Mouse (Mus musculus) cerebellum, adult 11 months (tissue): Measurements from ENCODE around the gene Nudt9.
"Not testable (repeated sequence)": the region's sequence is repeated elsewhere in the genome, so short reads cannot be mapped to it uniquely, and the experiment has no call there.

Experiments
- DNase-seq: peaks from one replicate; pipeline ENCODE4 v3.0.0; 2022

Gene Nudt9

GRCm38 (mm10) chr5:104046256-104047199, at the start of gene Nudt9:
Gene Nudt9 (plus strand): TSS chr5:104046306.
- peak; percentile 96 for DNase-seq

DNA sequence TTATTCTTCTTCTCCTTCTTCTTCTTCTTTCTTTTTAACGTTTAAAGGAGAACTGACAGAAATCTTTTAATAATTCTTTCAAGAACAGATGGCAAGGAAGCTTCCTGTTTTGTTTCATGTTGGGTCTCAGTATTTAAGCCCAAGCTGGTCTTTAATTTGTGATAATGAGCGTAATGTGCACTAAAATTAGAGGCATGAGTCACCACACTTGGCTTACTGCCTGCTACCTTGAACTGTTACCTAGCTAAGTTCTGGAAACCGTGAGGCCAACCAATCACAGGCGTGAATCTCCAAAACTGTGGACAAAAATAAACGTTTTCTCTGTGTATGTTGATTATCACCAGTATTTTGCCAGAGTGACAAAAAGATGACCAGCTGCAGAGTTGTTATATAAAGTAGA, 47.4 kb upstream of the Nudt9 start:
- peak; percentile 46 for DNase-seq

DNA sequence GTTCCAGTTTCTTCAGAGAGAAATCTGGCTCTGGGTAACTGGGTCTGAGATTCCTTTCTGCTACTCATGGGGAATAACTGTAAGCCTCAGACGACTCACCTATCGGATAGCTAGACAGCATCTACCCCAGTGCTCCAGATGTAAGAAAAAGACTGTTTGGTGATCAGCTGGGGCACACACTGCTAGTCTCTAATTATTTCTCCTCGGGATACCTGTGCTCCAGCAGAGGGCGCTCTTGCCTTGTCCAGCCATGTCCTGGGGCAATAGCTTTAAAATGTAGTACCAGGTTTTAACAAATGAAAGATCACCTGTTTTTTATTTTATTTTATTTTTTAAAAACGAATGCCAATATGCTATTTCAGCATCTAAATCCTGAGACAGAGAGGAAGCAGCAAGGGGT, 46.4 kb upstream of the Nudt9 start:
- peak; percentile 73 for DNase-seq

DNA sequence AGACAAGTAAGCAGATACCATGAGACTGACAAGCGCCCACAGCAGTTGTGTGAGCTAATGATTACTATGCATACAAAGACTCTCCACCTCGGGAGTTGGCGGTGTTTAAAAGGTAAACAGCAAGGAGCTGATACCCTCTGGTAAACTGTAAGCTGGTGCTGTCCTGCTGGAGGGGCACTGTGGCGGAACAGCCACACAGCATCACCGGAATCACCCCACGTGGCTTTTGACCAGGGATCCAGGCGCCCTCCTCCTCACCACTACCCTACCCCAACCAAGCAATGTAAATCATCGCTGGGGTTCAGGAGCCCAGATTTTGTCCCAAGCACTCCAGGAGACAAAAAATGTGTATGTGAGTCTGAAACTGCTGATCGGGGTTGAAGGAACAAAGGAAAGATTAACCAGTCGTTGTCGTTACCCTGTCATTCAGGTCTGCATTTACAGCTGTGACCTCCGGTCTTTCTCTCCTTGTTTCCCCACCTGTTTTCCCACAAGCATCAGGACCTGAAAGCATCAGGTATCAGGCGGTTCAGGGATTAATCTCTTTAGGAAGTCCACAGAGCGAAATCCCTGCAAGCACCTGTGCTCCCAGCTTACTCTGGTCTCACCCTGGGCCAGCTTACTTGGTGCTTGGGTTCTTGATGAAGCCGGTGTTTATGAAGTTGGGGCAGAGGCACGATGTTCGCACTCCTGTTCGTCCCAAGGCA, 43.4 kb upstream of the Nudt9 start:
- no peak for DNase-seq

GRCm38 (mm10) chr5:104003256-104003931, 42.7 kb upstream of the Nudt9 start:
- no peak for DNase-seq

DNA sequence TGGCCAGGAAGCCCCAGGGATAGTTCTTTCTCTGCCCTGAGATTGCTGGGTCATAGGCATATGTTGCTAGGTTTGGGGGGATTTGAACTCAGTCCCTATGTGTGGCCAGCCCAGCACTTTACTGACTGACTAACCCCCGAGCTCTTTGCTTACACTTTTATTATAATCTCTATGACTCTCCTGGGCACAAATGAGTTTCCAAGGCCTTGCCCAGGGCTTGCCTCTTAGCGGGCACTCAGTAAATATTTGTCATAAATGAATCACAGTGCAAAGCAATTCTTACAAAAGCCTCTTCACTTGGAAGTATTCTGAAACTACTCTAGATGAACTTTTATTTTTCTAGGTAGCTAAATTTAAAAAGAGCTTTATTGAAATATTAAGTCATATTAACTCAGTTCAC, 42.2 kb upstream of the Nudt9 start:
- no peak for DNase-seq

DNA sequence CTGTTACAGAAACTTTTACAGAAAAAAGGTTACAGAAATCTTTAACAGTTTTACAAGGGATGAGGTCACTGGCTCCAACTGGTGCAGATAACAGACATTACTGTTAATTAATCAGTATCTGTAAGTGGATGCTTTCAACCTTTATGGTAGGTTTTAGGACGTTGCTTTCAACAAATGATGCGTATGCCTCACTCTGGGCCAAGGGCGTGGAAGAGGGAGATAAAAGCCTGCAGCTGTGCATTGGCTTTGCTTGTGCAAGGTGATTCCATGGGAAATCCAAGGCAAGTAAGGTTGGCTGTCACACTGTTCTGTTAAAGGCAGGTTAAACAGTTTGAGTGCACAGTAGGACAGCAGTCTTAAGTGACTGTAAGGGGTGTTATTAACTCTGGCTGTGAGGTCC, 39.3 kb upstream of the Nudt9 start:
- no peak for DNase-seq

- DNase-seq: no peak
Measured at GRCm38 (mm10) chr5:104007801-104008200, 38.3 kb upstream of the Nudt9 start.

DNA sequence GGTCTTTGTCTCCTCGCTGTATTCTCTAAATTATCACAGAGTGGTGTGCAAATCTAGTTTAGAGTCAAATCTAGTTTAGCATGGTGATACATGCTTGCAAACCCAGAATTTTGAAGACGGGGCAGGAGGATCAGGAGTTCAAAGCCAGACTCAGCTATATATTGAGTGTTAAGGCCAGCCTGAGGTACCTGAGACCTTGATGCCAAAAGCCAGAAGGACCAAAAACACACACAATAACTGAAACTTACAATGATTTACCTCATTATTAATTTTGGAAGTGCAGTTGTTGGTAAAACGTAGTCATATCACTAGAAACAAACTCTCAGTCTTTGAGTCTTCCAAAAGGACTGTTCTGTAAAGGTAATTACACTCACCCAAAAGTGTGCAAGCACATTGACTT, 36.7 kb upstream of the Nudt9 start:
- no peak for DNase-seq

GRCm38 (mm10) chr5:104010261-104010660, 35.8 kb upstream of the Nudt9 start:
- DNase-seq: no peak

DNA sequence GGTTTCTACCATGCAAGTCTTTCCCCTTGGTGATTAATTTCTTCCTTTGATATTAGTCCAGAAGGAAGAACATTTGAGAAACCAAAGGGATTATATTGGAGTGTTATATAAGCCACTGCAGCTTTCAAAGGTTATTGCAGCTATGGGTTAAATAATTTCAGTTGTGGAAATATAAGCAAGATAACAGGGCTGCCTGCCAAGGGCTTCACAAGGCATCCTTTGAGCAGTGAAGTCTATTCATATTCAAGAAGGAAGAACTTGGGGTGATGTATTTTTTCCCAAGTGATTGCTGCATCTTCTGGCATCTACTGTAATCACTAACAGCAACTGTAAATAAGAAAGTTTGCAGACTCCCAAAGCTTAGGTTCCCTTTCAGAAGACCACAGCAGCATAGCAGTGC, 34.7 kb upstream of the Nudt9 start:
- DNase-seq: no peak

DNA sequence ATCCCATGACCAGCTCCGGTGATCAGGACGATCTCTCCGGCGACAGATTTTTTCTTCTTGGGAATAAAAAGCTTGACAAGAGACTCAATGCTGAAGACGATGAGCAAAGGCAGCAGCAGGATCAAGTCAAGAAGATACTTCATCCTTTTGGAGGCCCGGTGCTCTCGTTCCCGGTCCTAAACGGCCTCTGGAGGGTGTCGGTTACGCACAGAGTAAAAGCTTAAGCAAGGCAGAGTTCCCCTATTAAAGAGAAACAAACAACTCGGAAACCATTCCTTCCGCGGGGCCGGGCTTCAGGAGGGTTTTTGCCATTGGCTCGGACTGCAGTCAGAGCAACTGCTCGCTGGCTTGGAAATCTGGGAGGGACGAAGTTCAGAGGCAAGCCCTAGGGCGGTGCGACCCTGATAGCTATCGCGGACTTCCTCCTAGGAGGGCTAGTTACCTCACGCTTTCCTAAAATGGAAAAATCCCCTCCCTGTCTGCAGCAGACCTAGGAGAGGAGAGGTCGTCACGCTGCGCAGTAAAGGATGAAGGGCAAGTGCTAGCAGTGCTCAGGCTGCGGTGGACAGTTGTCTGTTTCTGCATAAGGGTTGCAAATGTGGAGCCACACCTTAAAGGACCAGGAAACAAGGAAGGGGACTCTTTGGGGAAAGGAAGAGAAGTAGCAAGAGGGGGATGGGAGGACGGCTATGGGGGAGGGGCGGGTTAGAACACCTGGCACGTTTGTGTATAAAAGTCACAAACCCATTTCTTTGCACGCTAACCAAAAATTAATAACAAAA, 24.3 kb upstream of the Nudt9 start, which contains the start of gene Hsd17b11:
Gene Hsd17b11, minus strand, starts transcription at position 323 of the 782 bp plus-strand sequence.
- peak; percentile 52 for DNase-seq

DNA sequence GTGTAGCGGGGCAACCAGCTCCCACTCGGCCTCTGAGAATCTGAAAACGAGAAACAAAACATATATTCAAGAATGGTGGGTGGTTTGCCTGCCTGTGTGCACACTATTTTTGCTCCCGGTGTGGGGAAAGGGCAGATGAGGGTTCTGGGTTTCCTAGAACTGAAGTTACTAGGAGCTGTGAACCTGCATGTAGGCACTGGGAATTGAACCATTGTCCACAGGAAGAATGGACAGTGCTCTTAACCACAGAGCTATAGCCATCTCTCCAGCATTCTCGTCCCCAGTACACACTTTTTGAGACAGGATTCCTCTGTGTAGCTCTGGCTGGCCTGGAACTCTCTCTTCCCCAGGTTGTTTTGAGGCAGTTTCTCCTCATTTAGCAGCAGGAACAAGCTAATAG, 23.5 kb upstream of the Nudt9 start:
- DNase-seq: no peak

DNA sequence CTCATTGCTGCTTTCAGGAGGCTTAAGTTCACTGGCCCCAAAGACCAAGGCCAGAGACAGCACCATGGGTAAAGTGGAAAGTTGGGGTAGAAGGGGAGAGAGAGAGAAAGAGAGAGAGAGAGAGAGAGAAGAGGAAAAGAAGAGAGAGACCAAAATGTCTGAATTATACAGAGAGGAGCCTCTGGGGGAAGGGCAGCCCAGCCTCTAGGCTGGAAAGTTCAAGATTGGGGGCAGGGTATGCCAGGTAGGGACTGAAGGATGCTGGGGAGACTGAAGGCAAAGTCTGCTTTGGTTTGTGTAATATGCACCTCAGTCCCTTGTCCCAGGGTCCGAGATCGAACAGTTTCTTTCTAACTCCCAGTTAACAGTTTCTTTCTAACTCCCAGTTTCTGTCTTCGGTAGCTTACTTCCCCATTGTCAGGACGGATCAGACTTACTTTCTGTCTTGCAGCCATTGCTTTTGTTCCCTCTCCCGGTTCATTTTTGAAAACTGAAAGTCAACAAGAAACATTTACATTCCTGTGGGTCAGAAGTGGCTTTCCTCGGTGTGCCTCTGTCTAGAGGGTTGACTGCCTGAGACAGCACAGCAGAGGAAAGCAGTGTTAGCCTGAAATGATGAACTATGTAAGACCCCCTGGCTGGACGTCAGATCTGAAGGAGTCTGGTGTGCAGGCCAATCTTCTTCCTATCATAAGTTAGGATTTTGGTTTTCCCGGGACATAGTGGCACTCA, 22.7 kb upstream of the Nudt9 start:
- no peak for DNase-seq

- not testable (repeated sequence) for DNase-seq
Measured at GRCm38 (mm10) chr5:104024193-104024592, 21.9 kb upstream of the Nudt9 start.

DNA sequence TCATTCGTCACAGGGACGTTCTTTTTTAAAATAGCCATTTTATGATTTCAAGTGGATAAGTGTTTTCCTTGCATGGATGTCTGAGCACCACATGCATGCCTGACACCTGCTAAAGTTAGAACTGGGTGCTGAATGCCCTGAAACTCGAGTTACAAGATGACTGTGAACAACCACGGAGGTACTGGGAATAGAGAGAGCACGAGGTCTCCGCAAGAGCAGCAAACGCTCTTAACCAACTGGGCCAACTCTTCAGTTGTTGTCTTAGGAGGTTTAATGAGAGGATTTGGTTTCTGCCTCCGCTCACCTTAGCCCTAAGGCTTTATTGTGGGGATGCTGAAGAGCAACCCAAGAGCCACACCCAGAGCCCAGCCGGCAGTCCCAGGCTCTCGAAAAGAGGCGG, 21.3 kb upstream of the Nudt9 start:
- DNase-seq: no peak

- no peak for DNase-seq
Measured at GRCm38 (mm10) chr5:104025245-104025854, 20.8 kb upstream of the Nudt9 start.

DNA sequence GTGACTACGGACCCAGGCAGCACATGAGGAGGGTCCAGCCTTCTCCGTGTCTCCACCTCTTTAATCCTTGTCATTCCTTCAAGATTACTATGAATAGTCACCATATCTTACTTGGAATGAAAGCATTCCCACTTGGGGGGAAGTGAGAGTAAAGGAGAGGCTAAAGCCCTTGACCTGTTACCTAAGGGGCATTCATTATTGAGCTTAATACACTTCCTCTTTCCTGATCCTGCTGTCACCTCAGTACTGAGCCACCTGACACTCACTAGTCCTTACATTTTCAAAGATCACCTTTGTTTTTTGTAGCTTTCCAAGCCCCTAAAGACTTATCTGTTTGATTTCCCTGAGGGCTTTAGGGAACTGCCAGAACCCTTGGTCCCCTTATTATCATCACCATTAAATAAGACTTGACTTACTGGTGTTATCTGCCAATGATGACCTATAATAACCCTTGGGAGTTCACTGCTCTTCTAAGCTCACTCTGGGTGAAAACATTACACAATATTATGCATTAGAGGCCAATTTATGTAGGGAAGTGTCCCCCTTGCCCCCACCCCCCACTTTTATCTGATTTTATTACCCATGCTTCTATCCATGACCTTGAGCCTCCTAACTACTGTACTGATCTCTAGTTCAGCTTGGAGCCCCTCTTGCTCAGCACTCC, 13.5 kb upstream of the Nudt9 start:
- no peak for DNase-seq

GRCm38 (mm10) chr5:104035066-104035465, 11.0 kb upstream of the Nudt9 start:
- no peak for DNase-seq

GRCm38 (mm10) chr5:104035824-104036223, 10.3 kb upstream of the Nudt9 start:
- no peak for DNase-seq

GRCm38 (mm10) chr5:104036686-104037085, 9.4 kb upstream of the Nudt9 start:
- no peak for DNase-seq
